Mouse (Mus musculus) bone marrow macrophage, adult 2 months (primary cell): ENCODE data around the gene Nsrp1.

Source experiments
- CTCF ChIP-seq: IDR thresholded peaks from 2 replicates; pipeline ENCODE4 v1.5.1; 2012; ENCODE audit warnings: low read depth, mild to moderate bottlenecking, low read length, moderate library complexity
- POLR2A ChIP-seq: IDR thresholded peaks from 2 replicates; pipeline ENCODE4 v1.6.1; 2012; ENCODE audit warnings: mild to moderate bottlenecking, low read depth, low read length, borderline replicate concordance

DNA sequence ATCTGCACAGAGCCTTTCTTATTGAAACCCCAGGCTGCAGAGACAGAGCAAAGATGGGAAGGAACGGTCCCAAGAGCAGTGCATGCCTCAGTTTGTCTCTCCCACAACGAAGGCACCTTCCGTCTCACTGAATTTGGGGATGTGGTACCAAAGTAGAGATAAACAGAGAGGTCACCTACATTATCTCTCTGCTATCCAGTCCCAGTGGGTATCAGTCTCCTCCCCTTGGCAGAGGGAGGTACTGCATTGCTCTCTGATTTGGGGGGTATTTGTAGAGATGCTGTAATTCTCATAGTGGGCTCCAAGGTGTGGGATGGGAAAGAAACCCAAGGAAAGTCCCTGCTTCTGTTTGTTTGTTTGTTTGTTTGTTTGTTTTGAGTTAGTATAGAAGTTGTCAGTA is 51.7 kb downstream of the Nsrp1 start:
- TF ChIP-seq POLR2A (no peak), CTCF (no peak)
